ENCODE assay signal across 8 mouse cellular contexts in genomic region chr10:128058184-128058583, GRCm38 (mm10). TPM values are rescaled to one million over a fixed set of nuclear protein-coding genes. Genes with fewer than 3 reads are reported as not detected.
DNase-seq lines count a peak whose midpoint lies in the region; ATAC-seq and TF ChIP-seq lines count a peak whose summit lies in the region.

No protein-coding gene starts in this region.

- peak overlapping the region; percentile 97 for H3K4me3 ChIP-seq in liver, adult 2 months (ENCODE audit: insufficient read depth, low read depth, low read length)
- H3K4me3 ChIP-seq in embryonic fibroblast, embryonic 13.5 days (ENCODE audit: insufficient read depth, low read length): peak overlapping the region; percentile 84
- peak overlapping the region; percentile 98 for H3K4me3 ChIP-seq in limb, embryonic 11.5 days (ENCODE audit: low read depth, low read length)
- H3K4me3 ChIP-seq in neural tube, embryonic 15.5 days (replicated peaks): peak overlapping the region; percentile 75

- H3K4me2 ChIP-seq in limb, embryonic 11.5 days (ENCODE audit: low read depth, severe bottlenecking): peak overlapping the region; percentile 87
- H3K4me2 ChIP-seq in neural tube, embryonic 15.5 days: peak overlapping the region; percentile 88

- H3K27ac ChIP-seq in liver, adult 2 months (replicated peaks; ENCODE audit: insufficient read depth, low read depth, low read length): peak overlapping the region; percentile 95
- H3K27ac ChIP-seq in embryonic fibroblast, embryonic 13.5 days (ENCODE audit: insufficient read depth, low read length): peak overlapping the region; percentile 98
- peak overlapping the region; percentile 97 for H3K27ac ChIP-seq in limb, embryonic 11.5 days (replicated peaks; ENCODE audit: low read depth, low read length)
- H3K27ac ChIP-seq in neural tube, embryonic 15.5 days (replicated peaks): peak overlapping the region; percentile 98

- H3K27me3 ChIP-seq in liver, adult 2 months (ENCODE audit: control insufficient read depth, insufficient read depth, low read length): no peaks in the 10 kb centered on the region
- H3K27me3 ChIP-seq in limb, embryonic 11.5 days (ENCODE audit: control insufficient read depth, insufficient read depth, low read length): no peaks in the 10 kb centered on the region
- no peaks in the 10 kb centered on the region for H3K27me3 ChIP-seq in neural tube, embryonic 15.5 days (replicated peaks)

- peaks cover 5% of the 10 kb centered on the region for H3K36me3 ChIP-seq in liver, adult 2 months (ENCODE audit: control insufficient read depth, insufficient read depth, low read length)
- no peaks in the 10 kb centered on the region for H3K36me3 ChIP-seq in limb, embryonic 11.5 days (ENCODE audit: control insufficient read depth, insufficient read depth, low read length)
- no peaks in the 10 kb centered on the region for H3K36me3 ChIP-seq in neural tube, embryonic 15.5 days

- no peak for TF ChIP-seq POLR2A in liver, adult 2 months (IDR thresholded peaks at IDR 0.05; ENCODE audit: extremely low read depth, insufficient read depth, low read length)
- no peak for TF ChIP-seq POLR2A in embryonic fibroblast, embryonic 13.5 days (IDR thresholded peaks at IDR 0.05; ENCODE audit: low read depth, low read length)

- TF ChIP-seq CTCF in liver, adult 2 months (IDR thresholded peaks at IDR 0.05; ENCODE audit: low read depth, low read length): no peak
- TF ChIP-seq CTCF in embryonic fibroblast, embryonic 13.5 days (IDR thresholded peaks at IDR 0.05; ENCODE audit: borderline replicate concordance, insufficient read depth, low read length): no peak

- 1% methylated on average over 18 of the region's 18 CpGs for WGBS in liver, adult 2 months
- WGBS in limb, embryonic 11.5 days: 3% methylated on average over 18 of the region's 18 CpGs
- WGBS in neural tube, embryonic 15.5 days: 1% methylated on average over 18 of the region's 18 CpGs

- ATAC-seq in limb, embryonic 11.5 days (ENCODE audit: insufficient number of reproducible peaks, low FRiP score, low TSS enrichment, low read depth): 0 out of 2 replicates have a peak, but pooled peaks have one; percentile 3
- ATAC-seq in neural tube, embryonic 15.5 days (ENCODE audit: low FRiP score): peak; percentile 51

- H3K79me2 ChIP-seq in liver, adult 2 months (ENCODE audit: control insufficient read depth, insufficient read depth, low read length): peaks cover 21% of the 10 kb centered on the region; the same call in 1 of the 2 replicates

- peak; percentile 63 for DNase-seq in liver, adult 2 months (ENCODE audit: extremely low read depth, low read depth, low spot score)
- DNase-seq in liver: no peak
- DNase-seq in limb, embryonic 11.5 days (ENCODE audit: low spot score): no peak
- no peak for DNase-seq in adrenal gland, postnatal 36 days
- no peak for DNase-seq in right cerebral cortex, postnatal 10 days (ENCODE audit: low spot score in 2 of 2)
- DNase-seq in thymus, postnatal 10 days (ENCODE audit: low spot score in 2 of 2): no peak

- H3K9ac ChIP-seq in liver, adult 2 months (ENCODE audit: low read depth, low read length): peak overlapping the region; percentile 98
- peak overlapping the region; percentile 96 for H3K9ac ChIP-seq in limb, embryonic 11.5 days (ENCODE audit: low read length)
- peak overlapping the region; percentile 92 for H3K9ac ChIP-seq in neural tube, embryonic 15.5 days (replicated peaks)

- no peaks in the 10 kb centered on the region for H3K9me3 ChIP-seq in limb, embryonic 11.5 days (ENCODE audit: control insufficient read depth, low read length)
- H3K9me3 ChIP-seq in neural tube, embryonic 15.5 days (replicated peaks): no peaks in the 10 kb centered on the region

- H3K4me1 ChIP-seq in liver, adult 2 months (ENCODE audit: control insufficient read depth, insufficient read depth, low read length): peaks cover 18% of the 10 kb centered on the region
- H3K4me1 ChIP-seq in embryonic fibroblast, embryonic 13.5 days (ENCODE audit: control insufficient read depth, insufficient read depth, low read length): peaks cover 3% of the 10 kb centered on the region
- H3K4me1 ChIP-seq in limb, embryonic 11.5 days (ENCODE audit: control insufficient read depth, insufficient read depth, low read length): peaks cover 7% of the 10 kb centered on the region; the same call in 1 of the 2 replicates
- H3K4me1 ChIP-seq in neural tube, embryonic 15.5 days: peaks cover 36% of the 10 kb centered on the region

RNA-seq across cellular contexts. Expression of gene Ptges3, which starts 0.6 kb away (rescaled TPM):
- 90.4 and 97.3 TPM in 2 replicates for total RNA-seq in liver, adult 2 months (2014; rRNA removed)
- 24.8 and 30.9 TPM in 2 replicates for polyA plus RNA-seq in liver, adult 2 months (2012; rRNA removed)
- polyA plus RNA-seq in embryonic fibroblast, embryonic 13.5 days (2011; ENCODE audit: insufficient read length, low read depth, missing spikeins): 270 and 308 TPM in 2 replicates
- polyA plus RNA-seq in limb, embryonic 11.5 days (2014; fragmentation: Nextera tagmentation; extraction: Ambion mirVana): 631 and 646 TPM in 2 replicates
- polyA plus RNA-seq in neural tube, embryonic 15.5 days (2015; fragmentation: Nextera tagmentation; extraction: Ambion mirVana): 394 and 409 TPM in 2 replicates
- total RNA-seq in adrenal gland, postnatal 36 days (2021): 100 to 1,000 TPM; 182 to 237 TPM

RNA-seq across cellular contexts. Expression of gene Naca, which starts 22.8 kb away (rescaled TPM):
- total RNA-seq in liver, adult 2 months (2014; rRNA removed): 353 and 448 TPM in 2 replicates
- polyA plus RNA-seq in liver, adult 2 months (2012; rRNA removed): 170 and 182 TPM in 2 replicates
- polyA plus RNA-seq in embryonic fibroblast, embryonic 13.5 days (2011; ENCODE audit: insufficient read length, low read depth, missing spikeins): 887 and 940 TPM in 2 replicates
- 1,036 and 1,045 TPM in 2 replicates for polyA plus RNA-seq in limb, embryonic 11.5 days (2014; fragmentation: Nextera tagmentation; extraction: Ambion mirVana)
- 484 and 547 TPM in 2 replicates for polyA plus RNA-seq in neural tube, embryonic 15.5 days (2015; fragmentation: Nextera tagmentation; extraction: Ambion mirVana)
- 100 to 1,000 TPM; 638 to 655 TPM for total RNA-seq in adrenal gland, postnatal 36 days (2021)

RNA-seq across cellular contexts. Expression of gene Atp5b, which starts 24.9 kb away (rescaled TPM):
- 1,653 and 1,721 TPM in 2 replicates for total RNA-seq in liver, adult 2 months (2014; rRNA removed)
- 2,471 and 2,841 TPM in 2 replicates for polyA plus RNA-seq in liver, adult 2 months (2012; rRNA removed)
- polyA plus RNA-seq in embryonic fibroblast, embryonic 13.5 days (2011; ENCODE audit: insufficient read length, low read depth, missing spikeins): 979 and 1,112 TPM in 2 replicates
- 2,292 and 2,394 TPM in 2 replicates for polyA plus RNA-seq in limb, embryonic 11.5 days (2014; fragmentation: Nextera tagmentation; extraction: Ambion mirVana)
- polyA plus RNA-seq in neural tube, embryonic 15.5 days (2015; fragmentation: Nextera tagmentation; extraction: Ambion mirVana): 2,338 and 2,396 TPM in 2 replicates
- 1,000 to 10,000 TPM; 2,942 to 3,172 TPM for total RNA-seq in adrenal gland, postnatal 36 days (2021)

RNA-seq across cellular contexts. Expression of gene Baz2a, which starts 33.2 kb away (rescaled TPM):
- total RNA-seq in liver, adult 2 months (2014; rRNA removed): 6.6 and 9.1 TPM in 2 replicates
- polyA plus RNA-seq in liver, adult 2 months (2012; rRNA removed): 9.7 and 12.3 TPM in 2 replicates
- polyA plus RNA-seq in embryonic fibroblast, embryonic 13.5 days (2011; ENCODE audit: insufficient read length, low read depth, missing spikeins): 32.4 and 36.8 TPM in 2 replicates
- 16.7 and 17.1 TPM in 2 replicates for polyA plus RNA-seq in limb, embryonic 11.5 days (2014; fragmentation: Nextera tagmentation; extraction: Ambion mirVana)
- 7.4 and 8.9 TPM in 2 replicates for polyA plus RNA-seq in neural tube, embryonic 15.5 days (2015; fragmentation: Nextera tagmentation; extraction: Ambion mirVana)
- total RNA-seq in adrenal gland, postnatal 36 days (2021): 10 to 100 TPM; 43.6 to 50.3 TPM

RNA-seq across cellular contexts. Expression of gene Prim1, which starts 43.2 kb away (rescaled TPM):
- 3.5 and 5.5 TPM in 2 replicates for total RNA-seq in liver, adult 2 months (2014; rRNA removed)
- polyA plus RNA-seq in liver, adult 2 months (2012; rRNA removed): 1.3 and 1.5 TPM in 2 replicates
- 21.8 and 30.9 TPM in 2 replicates for polyA plus RNA-seq in embryonic fibroblast, embryonic 13.5 days (2011; ENCODE audit: insufficient read length, low read depth, missing spikeins)
- polyA plus RNA-seq in limb, embryonic 11.5 days (2014; fragmentation: Nextera tagmentation; extraction: Ambion mirVana): 111 TPM in 2 replicates
- 33.7 and 45.5 TPM in 2 replicates for polyA plus RNA-seq in neural tube, embryonic 15.5 days (2015; fragmentation: Nextera tagmentation; extraction: Ambion mirVana)
- total RNA-seq in adrenal gland, postnatal 36 days (2021): 1 to 10 TPM; 4.2 to 4.5 TPM
